Mouse (Mus musculus) heart, postnatal 0 days (tissue): ENCODE data around the gene Gipc3. TPM values are rescaled to one million over a fixed set of nuclear protein-coding genes. Genes with fewer than 3 reads are reported as not detected.

Experiments used
- ATAC-seq: fragments of 200-750 bp; cut with Nextera tagmentation; 2 replicates; pipeline ENCODE4 v1.8.0; 2017; ENCODE audit warnings: low read depth, moderate number of reproducible peaks, moderate library complexity; ENCODE audit not compliant: insufficient read depth
- DNase-seq: peaks from one replicate; pipeline ENCODE4 v3.0.0-alpha.2; 2016; ENCODE audit warnings: low spot score
- H3K27ac ChIP-seq: fragments of 300-500 bp; sonication (generic); 2 replicates; pipeline ENCODE4 v1.5.1; 2014; ENCODE audit warnings: low read depth, mild to moderate bottlenecking
- H3K27me3 ChIP-seq: fragments of 300-500 bp; sonication (generic); 2 replicates; pipeline ENCODE4 v1.6.1; 2014; ENCODE audit warnings: low read length, mixed read lengths; ENCODE audit not compliant: control insufficient read depth, insufficient read depth
- H3K36me3 ChIP-seq: fragments of 300-500 bp; sonication (generic); replicated peaks from 2 replicates; pipeline ENCODE4 v1.6.1; 2014; ENCODE audit warnings: low read length, mixed read lengths; ENCODE audit not compliant: control insufficient read depth, insufficient read depth
- H3K4me1 ChIP-seq: fragments of 300-500 bp; sonication (generic); 2 replicates; pipeline ENCODE4 v1.6.1; 2014; ENCODE audit warnings: antibody characterized with exemption; ENCODE audit not compliant: control insufficient read depth, insufficient read depth
- H3K4me2 ChIP-seq: fragments of 300-500 bp; sonication (generic); 2 replicates; pipeline ENCODE4 v1.6.1; 2014; ENCODE audit warnings: low read depth, mild to moderate bottlenecking, low read length, moderate library complexity
- H3K4me3 ChIP-seq: fragments of 300-500 bp; sonication (generic); 2 replicates; pipeline ENCODE4 v1.5.1; 2014; ENCODE audit warnings: low read depth, low read length
- H3K9ac ChIP-seq: fragments of 300-500 bp; sonication (generic); replicated peaks from 2 replicates; pipeline ENCODE4 v1.6.1; 2014; ENCODE audit warnings: low read depth, low read length, mixed read lengths
- H3K9me3 ChIP-seq: fragments of 300-500 bp; sonication (generic); replicated peaks from 2 replicates; pipeline ENCODE4 v1.6.1; 2016; ENCODE audit warnings: low read length; ENCODE audit not compliant: control insufficient read depth
- CTCF ChIP-seq: IDR thresholded peaks from 2 replicates; pipeline ENCODE4 v1.5.1; 2016; ENCODE audit warnings: antibody characterized with exemption, control low read depth, low read depth
- EP300 ChIP-seq: IDR thresholded peaks from 2 replicates; pipeline ENCODE4 v1.6.1; 2016; ENCODE audit warnings: antibody characterized with exemption, low read depth
- WGBS: fragments of 180-500 bp; shearing (Covaris S2); extraction: QIAGEN DNeasy Blood & Tissue Kit; methylation state at CpG from one replicate; pipeline ENCODE4 v1.1.7; 2014; 5-methylcytosine and 5-hydroxymethylcytosine counted together
- polyA plus RNA-seq: library from polyadenylated mRNA; unstranded; fragments of >200 nt; fragmentation: Nextera tagmentation; extraction: Ambion mirVana; gene quantifications from 2 replicates; pipeline ENCODE4 v1.2.1, GENCODE M21; 2015
- total RNA-seq: library from RNA; depleted of rRNA; stranded (reverse); fragments of >200 nt; gene quantifications from 2 replicates; pipeline ENCODE4 v1.2.3, GENCODE M21; 2014; ENCODE audit warnings: low replicate concordance

Gipc3 gene
- total and polyA plus RNA-seq, 2 experiments from 2014 or later = 0.08 to 0.16 TPM

DNA sequence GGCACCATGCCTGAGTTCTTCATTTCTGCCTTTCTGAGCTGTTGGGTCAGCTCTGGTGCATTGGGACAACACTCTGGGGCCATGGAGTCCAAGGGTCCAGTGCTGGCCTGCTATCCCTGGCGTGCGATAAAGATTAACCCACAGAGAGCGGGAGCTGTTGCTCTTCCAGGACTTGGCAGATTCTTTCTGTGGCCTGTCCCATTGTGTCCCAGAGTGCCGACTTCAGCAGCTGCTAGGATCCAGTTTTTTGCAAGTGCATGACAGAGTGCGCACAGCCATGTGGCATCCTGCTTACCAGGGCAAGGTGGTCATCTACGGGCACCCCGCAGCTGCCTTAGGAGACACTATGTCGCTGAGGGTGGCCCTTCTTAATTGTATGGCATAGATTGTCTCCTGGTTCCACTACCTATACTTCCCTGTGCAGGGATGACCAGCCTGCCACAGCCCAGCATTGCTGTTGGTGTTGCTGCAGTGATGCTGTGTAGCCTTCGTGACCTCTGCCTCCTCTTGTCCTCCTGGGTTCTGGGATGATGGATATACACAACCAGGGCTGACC lies 42.6 kb downstream of the Gipc3 start:
- no peak for ATAC-seq

DNA sequence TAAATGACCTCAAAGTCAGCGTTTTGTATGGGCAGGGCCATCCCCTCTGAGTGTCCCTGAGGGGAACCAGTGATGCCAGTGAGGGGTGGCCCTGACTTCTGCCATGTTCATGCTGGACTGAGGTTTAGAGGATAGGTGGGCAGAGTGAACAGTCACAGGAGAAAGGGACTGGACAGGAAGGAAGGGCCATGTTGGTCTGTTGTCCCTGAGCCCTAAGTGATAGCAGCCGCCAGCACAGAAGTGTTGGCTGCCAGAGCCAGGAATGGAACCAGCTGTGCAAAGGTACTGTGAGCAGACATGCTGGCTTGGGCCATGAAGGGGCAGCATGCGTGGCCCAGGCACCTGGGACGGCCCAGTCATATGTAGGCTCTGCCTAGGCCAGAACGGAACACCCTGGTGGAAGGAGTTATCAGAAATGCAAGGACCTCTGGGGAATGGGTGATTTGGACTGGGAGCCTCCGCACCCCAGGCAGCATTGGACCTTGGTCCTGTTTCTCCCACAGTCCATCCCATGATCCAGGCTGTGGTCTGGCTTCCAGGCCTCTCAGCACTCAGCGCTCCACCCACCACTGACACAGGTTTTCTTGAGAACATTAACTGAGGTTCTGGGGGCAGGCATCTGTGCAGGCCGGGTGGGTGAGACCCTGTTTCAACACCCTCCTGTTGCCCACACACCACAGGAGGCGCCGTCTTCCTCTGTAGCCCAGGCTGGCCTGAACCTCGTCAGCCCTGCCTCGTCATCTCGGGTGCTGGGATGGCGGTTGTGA lies 43.3 kb downstream of the Gipc3 start:
- Histone ChIP-seq H3K4me1 (peaks cover 63% of the 10 kb centered on the region), H3K9ac (0 out of 2 replicates have a peak overlapping the region, but pooled peaks have one; percentile 8), H3K4me2 (no peak overlapping the region), H3K27me3 (no peaks in the 10 kb centered on the region), H3K9me3 (no peaks in the 10 kb centered on the region), H3K4me3 (no peak overlapping the region), H3K36me3 (no peaks in the 10 kb centered on the region), H3K27ac (0 out of 2 replicates have a peak overlapping the region, but pooled peaks have one; percentile 82)
- TF ChIP-seq CTCF (no peak), EP300 (no peak)
- whole genome bisulfite sequencing = 76% methylated on average over 14 of the region's 14 CpGs
- DNase-seq (no peak), ATAC-seq (no peak)

More for the DNA sequence above, 42.6 kb downstream of the Gipc3 start:
- TF ChIP-seq CTCF = no peak
- TF ChIP-seq EP300 = no peak
- Histone ChIP-seq H3K9me3 (no peaks in the 10 kb centered on the region), H3K4me1 (peaks cover 62% of the 10 kb centered on the region), H3K36me3 (no peaks in the 10 kb centered on the region), H3K27ac (no peak overlapping the region), H3K27me3 (no peaks in the 10 kb centered on the region), H3K4me2 (no peak overlapping the region), H3K9ac (no peak overlapping the region), H3K4me3 (no peak overlapping the region)
- WGBS = 75% methylated on average over 9 of the region's 9 CpGs
- DNase-seq = no peak

DNA sequence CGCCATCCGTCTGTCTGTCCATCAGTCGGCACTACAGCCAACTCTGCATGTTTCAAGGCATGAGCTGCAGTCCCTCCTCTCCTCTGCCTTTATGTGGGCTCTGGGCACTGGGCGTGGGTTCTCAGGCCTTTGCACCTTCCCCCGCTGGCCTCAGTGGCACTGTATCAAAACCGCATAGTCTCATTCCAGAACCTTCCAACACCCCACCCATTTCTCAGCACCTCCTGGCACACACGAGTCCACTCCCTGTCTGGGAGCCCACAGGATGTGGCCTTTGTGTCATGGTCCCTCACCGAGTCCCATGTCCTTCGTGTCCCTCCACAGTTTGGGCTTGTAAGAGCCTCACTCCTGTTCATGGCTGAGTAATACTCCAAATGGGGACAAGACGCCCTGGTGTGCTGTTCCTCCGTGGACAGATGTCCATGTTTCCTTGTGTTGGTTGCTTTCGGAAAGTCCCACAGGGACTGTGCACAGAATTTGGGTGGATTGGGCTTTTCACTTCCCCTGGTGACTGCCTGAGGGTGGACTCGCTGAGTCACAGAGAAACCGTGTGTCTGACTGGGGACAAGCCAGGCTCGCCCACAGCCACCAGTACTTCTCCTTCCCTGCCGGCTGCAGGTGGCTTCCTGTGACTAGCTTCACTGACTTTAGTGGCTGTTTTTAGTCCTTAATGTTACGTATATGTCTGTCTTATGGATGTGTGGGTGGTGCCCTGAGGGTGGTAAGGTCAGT lies 44.5 kb downstream of the Gipc3 start:
- TF ChIP-seq CTCF = no peak
- 0 out of 2 replicates have a peak, but pooled peaks have one; percentile 27 for TF ChIP-seq EP300
- DNase-seq (no peak), ATAC-seq (no peak)
- Histone ChIP-seq H3K9me3 (no peaks in the 10 kb centered on the region), H3K27ac (peak overlapping the region; percentile 82), H3K4me3 (no peak overlapping the region), H3K9ac (no peak overlapping the region), H3K4me1 (peaks cover 74% of the 10 kb centered on the region), H3K27me3 (no peaks in the 10 kb centered on the region), H3K4me2 (no peak overlapping the region; the same call in 1 of the 2 replicates), H3K36me3 (no peaks in the 10 kb centered on the region)
- 87% methylated on average over 17 of the region's 17 CpGs for WGBS

DNA sequence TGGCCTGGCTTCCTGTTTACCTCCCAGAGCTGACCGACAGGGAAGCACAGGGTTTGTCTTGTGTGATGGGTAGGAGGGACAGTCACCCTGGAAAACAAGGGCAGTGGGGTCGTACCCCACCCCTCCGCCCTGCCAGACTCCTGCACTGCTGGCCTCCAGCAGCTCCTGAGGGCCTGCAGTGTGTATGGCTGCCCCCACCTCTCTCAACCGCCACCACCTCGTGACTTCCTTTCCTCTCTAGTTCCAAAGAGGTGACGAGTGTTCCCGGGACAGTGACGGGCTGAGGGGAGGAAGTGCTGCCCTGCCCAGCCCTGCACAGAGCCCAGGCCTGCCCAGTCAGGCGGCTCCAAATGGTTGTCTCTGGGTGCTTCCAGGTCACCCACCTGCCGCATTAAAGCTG lies 45.2 kb downstream of the Gipc3 start:
- 0 out of 2 replicates have a peak overlapping the region, but pooled peaks have one; percentile 20 for H3K9ac ChIP-seq
- 23% methylated on average over 10 of the region's 10 CpGs for WGBS
- peak; percentile 27 for ATAC-seq

DNA sequence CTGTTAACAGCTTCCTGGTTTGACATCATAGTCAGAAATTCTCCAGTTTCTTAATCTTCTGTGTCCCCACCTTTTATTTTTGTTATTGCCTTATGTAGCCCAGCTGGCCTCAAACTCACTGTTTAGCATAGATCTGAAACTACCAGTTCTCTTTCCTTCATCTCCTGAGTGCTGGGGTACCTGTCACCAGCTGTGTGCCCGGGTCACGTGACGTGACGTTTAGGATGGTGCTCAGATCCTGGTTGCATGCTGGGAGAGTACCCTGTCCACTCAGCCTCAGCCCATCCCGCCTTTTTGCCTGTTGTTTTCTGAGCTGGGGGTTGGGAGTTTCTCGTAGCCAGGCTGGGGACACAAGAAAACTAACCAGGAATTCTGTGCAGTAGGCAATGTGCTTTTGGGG lies 45.8 kb downstream of the Gipc3 start:
- Histone ChIP-seq H3K27ac (peak overlapping the region; percentile 82), H3K4me1 (peaks cover 62% of the 10 kb centered on the region), H3K27me3 (no peaks in the 10 kb centered on the region), H3K9ac (0 out of 2 replicates have a peak overlapping the region, but pooled peaks have one; percentile 20), H3K9me3 (no peaks in the 10 kb centered on the region), H3K4me3 (no peak overlapping the region), H3K36me3 (no peaks in the 10 kb centered on the region), H3K4me2 (peak overlapping the region; percentile 32; the same call in 1 of the 2 replicates)
- no peak for DNase-seq
- TF ChIP-seq CTCF (no peak), EP300 (no peak)
- WGBS = 78% methylated on average over 6 of the region's 6 CpGs
- ATAC-seq = no peak

More for the DNA sequence above, 45.2 kb downstream of the Gipc3 start:
- Histone ChIP-seq H3K27ac (peak overlapping the region; percentile 82), H3K4me3 (no peak overlapping the region), H3K9me3 (no peaks in the 10 kb centered on the region), H3K36me3 (no peaks in the 10 kb centered on the region), H3K4me1 (peaks cover 68% of the 10 kb centered on the region), H3K4me2 (peak overlapping the region; percentile 32), H3K27me3 (no peaks in the 10 kb centered on the region)
- TF ChIP-seq CTCF (no peak), EP300 (no peak)
- DNase-seq = no peak
